Mouse (Mus musculus) regulatory T cell (primary cell): Measurements from ENCODE around the gene Ccdc15.

Experiments used
- in situ Hi-C: fragments of 300-600 bp; cut with MboI, MseI; formaldehyde crosslinking; loops from one replicate; pipeline ENCODE4 v1.15.1; 2025; ENCODE audit warnings: high pct_unique_total_duplicates

Gene Ccdc15

DNA sequence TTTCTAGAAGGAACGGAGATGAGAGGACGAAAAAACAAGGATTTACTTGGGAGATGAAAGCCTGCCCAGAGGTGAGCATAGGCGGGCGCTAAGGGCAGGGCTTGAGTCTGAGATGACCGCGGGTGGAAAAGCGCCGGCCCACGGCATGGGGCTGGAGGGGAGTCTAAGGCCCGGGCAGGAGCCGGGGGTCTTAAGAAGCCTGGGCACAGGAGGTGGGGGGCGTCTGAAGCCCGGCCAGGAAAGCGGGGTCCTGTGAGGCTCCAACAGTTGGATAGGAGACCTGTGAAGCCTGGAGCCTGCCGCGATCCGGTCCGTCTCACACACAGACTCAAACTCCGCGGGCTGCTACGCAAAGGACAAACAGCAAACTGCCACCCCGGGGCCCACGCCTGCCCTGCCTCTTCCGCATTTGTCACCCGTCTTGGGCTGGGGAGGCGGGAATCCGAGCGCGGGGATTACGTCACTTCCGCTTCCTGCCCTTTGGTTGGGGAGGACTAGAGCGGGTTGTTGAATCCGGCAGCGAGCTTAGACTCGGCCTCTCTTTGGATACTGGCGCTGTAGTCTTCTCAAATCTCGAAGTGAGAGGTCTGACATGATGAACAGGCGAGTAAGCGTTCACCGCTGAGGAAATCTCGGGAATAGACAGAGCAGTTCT, at the start of gene Ccdc15:
Gene Ccdc15, minus strand, starts transcription at position 445 of the 655 bp plus-strand sequence.
- in situ Hi-C loops = no loop called here

- in situ Hi-C loops = no loop called here
These were observed 45.4 kb upstream of the Ccdc15 start for GRCm38 (mm10) chr9:37393482-37394131.

DNA sequence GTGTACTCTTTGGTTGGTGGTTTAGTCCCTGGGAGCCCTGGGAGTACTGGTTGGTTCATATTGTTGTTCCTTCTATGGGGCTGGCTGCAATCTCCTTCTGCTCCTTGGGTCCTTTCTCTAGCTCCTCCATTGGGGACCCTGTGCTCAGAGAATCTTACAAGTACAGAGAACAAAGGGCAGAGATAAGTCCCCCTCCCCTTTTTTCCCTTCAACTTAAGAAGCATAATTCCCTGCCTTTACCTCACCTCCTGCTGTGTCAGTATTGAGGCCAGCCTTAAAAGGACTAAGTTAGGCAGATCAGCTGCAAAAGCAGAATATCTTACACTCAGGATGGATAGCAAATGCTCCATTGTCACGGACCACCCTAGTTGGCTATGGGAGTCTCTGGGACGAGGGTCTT, 43.8 kb upstream of the Ccdc15 start:
- in situ Hi-C loops = no loop called here

DNA sequence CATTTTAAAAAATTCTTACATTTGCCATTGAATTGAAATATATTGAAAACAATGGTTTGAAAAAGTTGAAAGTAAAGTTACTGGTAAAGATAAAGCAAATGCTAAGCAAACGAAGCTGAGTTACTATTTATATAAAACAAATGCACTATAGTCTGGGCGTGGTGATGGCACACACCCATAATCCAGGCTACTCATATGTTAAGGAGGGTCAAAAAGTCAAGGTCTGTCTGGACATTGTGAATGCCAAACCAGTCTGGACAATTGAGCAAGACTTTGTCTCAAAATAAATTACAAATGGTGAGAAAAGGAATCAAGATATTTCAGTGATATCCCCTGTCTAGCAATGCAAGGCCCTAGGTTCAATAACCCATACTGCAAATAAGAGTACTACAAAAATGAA, 42.7 kb upstream of the Ccdc15 start:
- in situ Hi-C loops = no loop called here

GRCm38 (mm10) chr9:37384284-37385182, 36.3 kb upstream of the Ccdc15 start:
- in situ Hi-C loops = no loop called here

- in situ Hi-C loops = no loop called here
These were observed 34.9 kb upstream of the Ccdc15 start for GRCm38 (mm10) chr9:37383161-37383560.

GRCm38 (mm10) chr9:37375718-37376117, 27.5 kb upstream of the Ccdc15 start:
- in situ Hi-C loops = no loop called here

- in situ Hi-C loops = no loop called here
These were observed 23.1 kb upstream of the Ccdc15 start for GRCm38 (mm10) chr9:37371232-37371801.

- in situ Hi-C loops = no loop called here
These were observed 20.6 kb upstream of the Ccdc15 start for GRCm38 (mm10) chr9:37368860-37369259.

DNA sequence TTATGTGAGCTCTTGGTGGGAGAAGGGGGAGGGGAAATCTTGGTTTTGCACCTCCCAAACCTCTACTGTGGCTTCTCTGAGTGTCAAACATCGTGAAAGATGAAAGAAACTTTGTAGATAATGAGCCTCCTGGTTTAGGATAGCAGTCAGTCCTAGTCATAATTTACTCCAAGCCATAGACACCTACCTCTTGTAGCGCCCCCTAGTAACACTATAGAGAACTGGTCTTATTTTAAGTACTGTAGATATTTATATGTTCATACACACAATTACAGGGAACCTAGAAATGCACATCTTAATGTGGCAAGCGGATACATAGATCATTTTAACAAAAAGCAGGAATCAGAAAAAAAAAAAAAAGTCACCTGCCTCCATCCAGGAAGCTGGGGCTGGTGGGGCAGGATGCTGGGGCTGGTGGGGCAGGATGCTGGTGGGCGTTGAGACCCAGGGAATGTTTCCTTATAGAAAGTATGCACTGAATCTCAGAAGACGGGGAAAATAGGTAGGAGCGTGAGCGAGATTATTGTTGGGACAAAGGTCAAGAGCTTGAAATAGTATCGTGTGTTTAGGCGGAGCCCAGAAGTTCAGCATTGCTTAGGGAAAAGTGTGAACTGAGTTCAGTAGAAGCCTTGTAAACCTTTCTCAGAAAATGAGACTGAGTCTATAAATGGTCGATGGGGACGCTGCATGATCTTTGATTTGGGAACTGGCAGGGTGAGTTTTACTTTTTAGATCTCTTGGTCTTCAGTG, 20.0 kb upstream of the Ccdc15 start:
- in situ Hi-C loops = no loop called here

GRCm38 (mm10) chr9:37367301-37368080, 19.3 kb upstream of the Ccdc15 start, which contains the start of gene Hepacam:
Hepacam (plus strand) TSS chr9:37367351.
- in situ Hi-C loops = no loop called here

DNA sequence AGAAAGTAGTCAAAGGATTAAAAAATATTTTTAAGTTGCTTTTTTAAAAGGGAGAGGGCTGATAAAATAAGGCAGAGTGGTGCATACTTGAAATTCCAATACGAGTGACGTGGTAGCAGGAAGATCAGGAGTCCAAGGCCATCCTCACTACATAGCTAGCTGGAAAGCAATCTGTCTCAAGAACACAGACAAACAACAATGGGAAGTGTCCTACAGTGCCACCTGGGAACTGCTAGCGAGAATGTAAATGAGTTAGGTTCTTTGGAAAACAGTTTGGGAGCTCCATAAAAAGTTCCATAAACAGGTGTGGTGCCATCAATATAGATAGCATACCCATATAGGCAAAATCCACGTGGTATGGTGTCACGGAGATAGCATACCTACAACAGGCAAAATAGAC, 17.5 kb upstream of the Ccdc15 start:
- in situ Hi-C loops = no loop called here

DNA sequence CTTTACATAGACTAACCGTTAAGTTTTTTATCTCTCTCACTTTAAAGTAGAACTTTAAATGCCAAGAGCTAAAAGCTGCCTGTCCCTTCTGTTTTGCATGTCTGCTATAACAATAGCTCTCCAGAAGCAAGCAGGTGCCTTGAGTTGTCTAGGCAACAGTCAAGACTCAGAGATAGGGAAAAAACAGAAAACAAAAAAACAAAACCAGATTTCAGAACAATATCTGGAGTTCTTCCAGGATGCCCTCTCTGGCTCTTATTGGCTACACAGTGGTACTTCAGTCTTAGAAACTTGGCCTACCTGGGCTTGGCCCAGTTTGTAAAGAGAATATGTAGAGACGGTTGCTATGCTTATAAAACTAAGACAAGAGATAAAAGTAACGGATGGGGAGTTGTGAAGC, 16.2 kb upstream of the Ccdc15 start:
- in situ Hi-C loops = no loop called here

DNA sequence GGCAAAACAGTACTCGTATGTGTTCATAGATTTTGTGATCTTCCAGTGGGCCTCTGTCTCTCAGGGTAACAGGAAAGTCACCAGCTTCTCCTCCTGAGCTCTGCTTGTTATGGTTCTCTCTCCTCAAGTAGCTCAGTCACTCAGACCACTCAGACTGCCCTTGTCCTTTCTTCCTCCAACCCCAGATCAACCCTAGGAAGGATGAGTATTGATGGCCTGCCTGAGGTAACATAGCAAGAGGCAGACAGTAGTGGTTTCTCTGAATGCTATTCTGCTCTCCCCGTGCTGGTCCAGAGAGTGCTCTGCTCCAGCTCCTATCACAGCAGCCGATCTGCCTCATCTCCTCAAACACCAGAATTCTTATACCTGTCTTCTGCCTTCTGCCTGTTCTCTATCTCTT, 15.3 kb upstream of the Ccdc15 start:
- in situ Hi-C loops = no loop called here

DNA sequence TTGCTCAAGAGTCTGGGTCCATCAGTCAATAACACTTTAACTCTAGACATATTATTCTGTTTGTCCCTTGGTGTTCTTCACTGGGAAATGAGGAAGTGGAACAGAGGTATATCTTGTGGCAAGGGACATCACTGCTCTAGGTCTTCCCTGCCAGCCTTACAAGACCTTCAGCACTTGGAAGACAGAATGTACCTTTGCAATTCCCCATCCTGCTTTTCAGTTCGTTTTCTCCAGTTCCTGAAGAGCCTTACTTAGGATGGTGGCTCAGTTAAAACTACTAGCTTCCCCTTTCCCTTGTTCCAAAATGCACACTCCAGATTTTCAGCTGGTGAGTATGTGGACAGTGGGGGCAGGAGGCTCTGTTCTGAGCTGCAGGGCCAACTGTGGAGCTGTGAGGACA, 14.6 kb upstream of the Ccdc15 start:
- in situ Hi-C loops = no loop called here

GRCm38 (mm10) chr9:37362084-37362483, 13.9 kb upstream of the Ccdc15 start:
- in situ Hi-C loops = no loop called here

- in situ Hi-C loops = no loop called here
These were observed 11.3 kb upstream of the Ccdc15 start for GRCm38 (mm10) chr9:37359331-37360220.

DNA sequence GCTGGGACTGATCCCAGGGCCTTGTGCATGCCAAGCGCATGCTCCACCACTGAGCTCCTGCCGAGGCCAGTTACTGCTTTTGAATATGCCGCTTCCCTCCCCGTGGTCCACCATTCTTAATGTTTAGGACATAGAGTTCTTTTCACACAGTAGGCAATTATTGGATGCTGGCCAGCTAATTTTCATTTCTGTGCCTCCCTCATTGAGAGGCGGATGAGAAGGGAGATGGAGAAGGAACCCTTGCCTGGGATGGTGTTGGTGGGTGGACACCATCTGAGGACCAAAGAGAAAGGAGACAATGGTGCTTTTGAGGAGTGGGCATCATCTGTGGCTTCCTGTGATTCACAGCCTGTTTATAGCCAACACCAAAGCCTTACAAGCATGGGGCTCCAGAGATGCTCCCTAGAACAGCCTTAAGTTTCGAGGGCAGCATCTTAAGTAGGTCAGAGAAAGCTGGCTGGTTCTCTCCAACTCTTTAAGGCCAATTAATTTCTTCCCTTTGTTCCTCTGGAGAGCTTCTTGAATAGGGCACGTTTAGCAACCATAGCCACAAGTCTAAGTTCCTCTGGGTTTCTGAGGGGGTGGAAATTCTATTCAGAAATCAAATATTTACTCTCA, 10.6 kb upstream of the Ccdc15 start:
- in situ Hi-C loops = no loop called here

DNA sequence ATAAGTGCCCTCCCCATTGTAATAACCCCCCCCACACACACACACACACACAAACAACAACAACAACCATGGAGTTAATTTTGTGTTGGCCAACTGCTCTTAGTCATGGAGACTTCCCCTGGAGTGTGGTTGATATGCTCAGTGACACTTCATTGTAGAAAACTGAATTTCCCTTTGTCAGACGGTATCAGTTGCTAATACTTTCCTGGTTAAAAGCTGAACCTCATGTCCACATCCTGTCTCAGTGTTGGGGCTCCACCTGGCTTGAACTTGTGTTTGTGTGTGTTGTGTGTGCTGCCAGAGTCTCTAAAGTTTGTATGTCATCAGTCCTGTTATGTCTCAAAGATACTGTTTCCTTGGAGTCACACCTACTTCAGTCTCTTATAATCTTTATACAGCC, 6.3 kb upstream of the Ccdc15 start:
- in situ Hi-C loops = no loop called here
